Mouse (Mus musculus): Measurements from ENCODE around the gene Mycn. TPM values are rescaled to one million over a fixed set of nuclear protein-coding genes. Genes with fewer than 3 reads are reported as not detected.

Mycn gene
- polyA plus RNA-seq, 1 experiment from 2014 or later, result 57.8 TPM

- peak; percentile 4 for ATAC-seq (replicated peaks)
- Histone ChIP-seq H3K4me2 (peak overlapping the region; percentile 76), H3K27me3 (replicated peaks) (no peaks in the 10 kb centered on the region), H3K9ac (peak overlapping the region; percentile 96), H3K27ac (peak overlapping the region; percentile 97), H3K9me3 (no peaks in the 10 kb centered on the region), H3K4me1 (peaks cover 29% of the 10 kb centered on the region), H3K4me3 (peak overlapping the region; percentile 88), H3K36me3 (replicated peaks) (peaks cover 7% of the 10 kb centered on the region; the same call in 1 of the 2 replicates)
- WGBS, result under 1% methylated on average over 13 of the region's 13 CpGs
These were observed 1.1 kb downstream of the Mycn start for GRCm38 (mm10) chr12:12940466-12941128.

DNA sequence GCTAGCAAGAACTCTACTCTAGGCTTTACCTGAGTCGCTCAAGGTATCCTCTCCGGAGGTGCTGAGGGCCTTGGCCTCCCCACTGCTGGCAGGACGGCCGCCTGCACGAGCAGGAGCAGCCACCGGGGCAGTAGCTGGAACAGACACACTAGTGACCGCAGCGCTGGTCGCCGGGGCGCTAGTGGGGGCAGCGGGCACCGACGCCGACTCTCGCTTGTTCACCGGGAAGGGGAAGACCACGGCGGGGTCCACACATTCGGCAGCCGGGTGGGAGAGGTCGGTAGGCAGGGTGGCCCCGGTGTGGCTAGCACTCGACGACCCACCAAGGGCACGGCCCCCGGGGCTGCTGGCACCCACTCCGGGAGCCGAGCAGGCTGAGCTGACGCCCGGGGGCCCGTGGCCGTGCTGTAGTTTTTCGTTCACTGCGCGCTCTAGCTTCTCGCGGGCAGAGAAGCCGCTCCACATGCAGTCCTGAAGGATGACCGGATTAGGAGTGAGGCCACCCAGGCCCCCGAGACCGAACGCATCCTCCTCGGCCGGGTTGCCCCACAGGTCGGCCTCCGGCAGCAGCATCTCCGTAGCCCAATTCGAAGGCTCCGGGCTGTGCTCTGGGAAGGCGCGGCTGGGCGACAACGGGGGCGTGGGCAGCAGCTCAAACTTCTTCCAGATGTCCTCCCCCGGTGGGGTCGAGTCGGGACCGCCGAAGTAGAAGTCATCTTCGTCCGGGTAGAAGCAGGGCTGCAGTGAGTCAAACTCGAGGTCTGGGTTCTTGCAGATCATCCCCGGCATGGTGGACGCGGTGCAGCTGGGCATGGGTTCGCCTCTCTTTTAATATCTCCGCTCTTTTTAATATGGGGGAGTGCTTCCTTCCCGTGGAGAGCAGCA is 1.9 kb downstream of the Mycn start:
- peak overlapping the region; percentile 96 for H3K9ac ChIP-seq
- no peak for ATAC-seq (replicated peaks)
- H3K9me3 ChIP-seq, result no peaks in the 10 kb centered on the region
- H3K4me3 ChIP-seq, result peak overlapping the region; percentile 88
- peak overlapping the region; percentile 97 for H3K27ac ChIP-seq
- peaks cover 12% of the 10 kb centered on the region; the same call in 1 of the 2 replicates for H3K36me3 ChIP-seq (replicated peaks)
- H3K27me3 ChIP-seq (replicated peaks), result no peaks in the 10 kb centered on the region
- H3K4me1 ChIP-seq, result peaks cover 29% of the 10 kb centered on the region
- WGBS, result under 1% methylated on average over 69 of the region's 69 CpGs
- H3K4me2 ChIP-seq, result peak overlapping the region; percentile 76

GRCm38 (mm10) chr12:12938850-12939249 is 2.9 kb downstream of the Mycn start:
- H3K4me1 ChIP-seq, result peaks cover 29% of the 10 kb centered on the region
- peaks cover 12% of the 10 kb centered on the region; the same call in 1 of the 2 replicates for H3K36me3 ChIP-seq (replicated peaks)
- ATAC-seq (replicated peaks), result peak; percentile 13; the same call in 1 of the 2 replicates
- WGBS, result 1% methylated on average over 12 of the region's 12 CpGs
- H3K4me2 ChIP-seq, result peak overlapping the region; percentile 76
- H3K27me3 ChIP-seq (replicated peaks), result no peaks in the 10 kb centered on the region
- no peaks in the 10 kb centered on the region for H3K9me3 ChIP-seq
- H3K27ac ChIP-seq, result peak overlapping the region; percentile 97
- H3K4me3 ChIP-seq, result peak overlapping the region; percentile 88
- peak overlapping the region; percentile 96 for H3K9ac ChIP-seq

GRCm38 (mm10) chr12:12938361-12938760 is 3.4 kb downstream of the Mycn start:
- peaks cover 28% of the 10 kb centered on the region for H3K4me1 ChIP-seq
- no peak for ATAC-seq (replicated peaks)
- 2% methylated on average over 7 of the region's 7 CpGs for WGBS
- H3K4me2 ChIP-seq, result peak overlapping the region; percentile 76
- peak overlapping the region; percentile 88 for H3K4me3 ChIP-seq
- H3K27ac ChIP-seq, result peak overlapping the region; percentile 97
- H3K9me3 ChIP-seq, result no peaks in the 10 kb centered on the region
- H3K9ac ChIP-seq, result peak overlapping the region; percentile 96
- peaks cover 12% of the 10 kb centered on the region; the same call in 1 of the 2 replicates for H3K36me3 ChIP-seq (replicated peaks)
- H3K27me3 ChIP-seq (replicated peaks), result no peaks in the 10 kb centered on the region

- Histone ChIP-seq H3K27ac (peak overlapping the region; percentile 97), H3K4me2 (peak overlapping the region; percentile 76), H3K4me1 (peaks cover 23% of the 10 kb centered on the region), H3K9ac (peak overlapping the region; percentile 96), H3K36me3 (replicated peaks) (peaks cover 12% of the 10 kb centered on the region; the same call in 1 of the 2 replicates), H3K9me3 (no peaks in the 10 kb centered on the region), H3K27me3 (replicated peaks) (no peaks in the 10 kb centered on the region), H3K4me3 (peak overlapping the region; percentile 88)
- WGBS, result 10% methylated on average over 9 of the region's 9 CpGs
- no peak for ATAC-seq (replicated peaks)
These were observed 4.0 kb downstream of the Mycn start for GRCm38 (mm10) chr12:12937746-12938145.

- WGBS, result 84% methylated on average over 30 of the region's 30 CpGs
- H3K9ac ChIP-seq, result 0 out of 2 replicates have a peak overlapping the region, but pooled peaks have one; percentile 96
These were observed 4.6 kb downstream of the Mycn start for GRCm38 (mm10) chr12:12937088-12937487.

DNA sequence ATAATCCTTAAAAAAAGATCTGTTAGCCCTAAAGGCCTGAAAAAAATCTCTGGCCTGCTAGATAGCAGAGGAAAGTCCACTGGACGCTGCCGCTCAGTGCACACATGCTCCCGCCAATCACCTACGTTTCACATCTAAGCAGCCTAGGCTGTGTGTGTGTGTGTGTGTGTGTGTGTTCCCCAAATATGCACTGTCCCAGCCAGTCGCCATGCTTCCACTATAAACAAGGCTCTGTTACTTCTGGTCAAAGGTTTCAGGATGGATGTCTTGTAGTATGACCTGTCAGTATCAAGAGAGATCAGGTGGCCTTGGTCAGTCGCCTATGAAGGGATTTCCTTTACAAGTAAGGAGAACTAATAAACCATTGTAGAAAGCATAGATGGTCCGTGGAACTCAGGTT is 9.5 kb downstream of the Mycn start:
- no peak overlapping the region for H3K27ac ChIP-seq
- H3K4me2 ChIP-seq, result no peak overlapping the region
- no peak for ATAC-seq (replicated peaks)
- no peaks in the 10 kb centered on the region for H3K9me3 ChIP-seq
- peaks cover 12% of the 10 kb centered on the region; the same call in 1 of the 2 replicates for H3K36me3 ChIP-seq (replicated peaks)
- no peak overlapping the region for H3K9ac ChIP-seq
- no peaks in the 10 kb centered on the region for H3K27me3 ChIP-seq (replicated peaks)
- peaks cover 8% of the 10 kb centered on the region for H3K4me1 ChIP-seq
- WGBS, result 77% methylated on average over 7 of the region's 7 CpGs
- H3K4me3 ChIP-seq, result no peak overlapping the region

More at GRCm38 (mm10) chr12:12937088-12937487, 4.6 kb downstream of the Mycn start:
- Histone ChIP-seq H3K36me3 (replicated peaks) (peaks cover 12% of the 10 kb centered on the region; the same call in 1 of the 2 replicates), H3K27ac (no peak overlapping the region), H3K4me3 (peak overlapping the region; percentile 88), H3K4me1 (peaks cover 23% of the 10 kb centered on the region), H3K27me3 (replicated peaks) (no peaks in the 10 kb centered on the region), H3K4me2 (peak overlapping the region; percentile 76), H3K9me3 (no peaks in the 10 kb centered on the region)
- ATAC-seq (replicated peaks), result no peak

- Histone ChIP-seq H3K9ac (no peak overlapping the region), H3K4me2 (no peak overlapping the region), H3K4me3 (no peak overlapping the region), H3K36me3 (replicated peaks) (no peaks in the 10 kb centered on the region), H3K27ac (no peak overlapping the region), H3K27me3 (replicated peaks) (no peaks in the 10 kb centered on the region), H3K4me1 (no peaks in the 10 kb centered on the region), H3K9me3 (no peaks in the 10 kb centered on the region)
- ATAC-seq (replicated peaks), result no peak
- 87% methylated on average over 3 of the region's 3 CpGs for WGBS
These were observed 13.5 kb downstream of the Mycn start for GRCm38 (mm10) chr12:12928239-12928638.

GRCm38 (mm10) chr12:12926975-12927527 is 14.7 kb downstream of the Mycn start:
- ATAC-seq (replicated peaks), result no peak
- H3K27ac ChIP-seq, result no peak overlapping the region
- 61% methylated on average over 3 of the region's 3 CpGs for WGBS
- H3K9me3 ChIP-seq, result no peaks in the 10 kb centered on the region
- no peaks in the 10 kb centered on the region for H3K27me3 ChIP-seq (replicated peaks)
- no peaks in the 10 kb centered on the region for H3K4me1 ChIP-seq
- H3K4me3 ChIP-seq, result no peak overlapping the region
- no peaks in the 10 kb centered on the region for H3K36me3 ChIP-seq (replicated peaks)
- H3K9ac ChIP-seq, result no peak overlapping the region
- no peak overlapping the region for H3K4me2 ChIP-seq

DNA sequence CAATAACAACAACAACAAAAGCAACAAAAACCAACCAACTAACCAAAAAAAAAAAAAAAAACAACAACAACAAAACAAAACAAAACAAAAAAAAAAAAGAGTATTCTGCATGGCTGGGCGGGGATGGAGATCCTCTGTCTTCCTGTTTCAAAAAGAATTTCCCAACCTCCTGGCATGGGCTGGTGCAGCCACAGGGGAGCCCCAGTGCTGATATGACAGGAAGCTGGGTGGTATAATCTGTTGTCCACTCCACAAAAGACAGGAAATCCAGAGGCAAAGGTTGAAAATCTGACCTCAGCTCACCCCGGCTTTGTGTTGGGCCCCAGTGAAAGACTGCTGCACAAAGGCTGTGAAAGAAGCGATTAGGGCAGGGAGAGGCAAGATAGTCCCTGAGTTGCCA is 17.3 kb downstream of the Mycn start:
- 46% methylated on average over 3 of the region's 3 CpGs for WGBS
- no peak overlapping the region for H3K4me3 ChIP-seq
- H3K27ac ChIP-seq, result no peak overlapping the region
- H3K9ac ChIP-seq, result no peak overlapping the region
- H3K9me3 ChIP-seq, result no peaks in the 10 kb centered on the region
- H3K4me2 ChIP-seq, result no peak overlapping the region
- H3K27me3 ChIP-seq (replicated peaks), result no peaks in the 10 kb centered on the region
- H3K4me1 ChIP-seq, result 0 out of 2 replicates have a peak, but pooled peaks cover 3% of the 10 kb centered on the region
- ATAC-seq (replicated peaks), result no peak
- H3K36me3 ChIP-seq (replicated peaks), result no peaks in the 10 kb centered on the region

GRCm38 (mm10) chr12:12920166-12921157 is 21.3 kb downstream of the Mycn start:
- no peaks in the 10 kb centered on the region for H3K9me3 ChIP-seq
- H3K4me2 ChIP-seq, result no peak overlapping the region
- H3K4me3 ChIP-seq, result no peak overlapping the region
- H3K4me1 ChIP-seq, result 0 out of 2 replicates have a peak, but pooled peaks cover 3% of the 10 kb centered on the region
- H3K9ac ChIP-seq, result no peak overlapping the region
- ATAC-seq (replicated peaks), result no peak
- WGBS, result 33% methylated on average over 12 of the region's 12 CpGs
- no peak overlapping the region for H3K27ac ChIP-seq
- no peaks in the 10 kb centered on the region for H3K27me3 ChIP-seq (replicated peaks)
- no peaks in the 10 kb centered on the region for H3K36me3 ChIP-seq (replicated peaks)
